Mouse (Mus musculus): Measurements from ENCODE around the gene Sorcs1. TPM values are rescaled to one million over a fixed set of nuclear protein-coding genes. Genes with fewer than 3 reads are reported as not detected.

Sorcs1 gene
- polyA plus RNA-seq, 1 experiment from 2014 or later, result 0.28 TPM

DNA sequence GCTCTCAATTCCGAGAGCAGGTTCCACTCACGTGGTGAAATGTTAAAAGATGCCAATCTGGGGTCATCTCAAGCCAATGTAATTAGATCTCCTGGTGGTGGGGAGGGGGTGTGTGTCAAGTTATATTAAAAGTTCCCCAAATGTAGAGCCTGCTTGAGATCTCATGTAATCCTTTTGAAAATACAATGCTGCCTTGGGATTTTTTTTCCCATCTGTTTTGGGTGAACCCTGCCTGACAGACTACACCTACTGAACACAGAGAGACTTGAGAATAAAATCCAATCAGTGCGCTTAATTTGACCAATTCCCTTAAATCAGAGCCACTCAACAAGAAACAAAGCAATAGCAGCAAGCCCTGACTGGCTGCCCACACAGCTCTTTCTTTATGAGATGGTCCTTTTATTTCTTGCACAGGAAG lies 239.0 kb downstream of the Sorcs1 start:
- 31% methylated on average over 3 of the region's 3 CpGs for WGBS
- Histone ChIP-seq H3K9me3 (ENCODE audit: control insufficient read depth, low read length) (no peaks in the 10 kb centered on the region), H3K36me3 (ENCODE audit: control insufficient read depth, insufficient read depth, low read length) (no peaks in the 10 kb centered on the region), H3K9ac (ENCODE audit: low read length) (no peak overlapping the region), H3K27ac (replicated peaks; ENCODE audit: low read depth, low read length) (no peak overlapping the region), H3K4me3 (ENCODE audit: low read depth, low read length) (no peak overlapping the region), H3K4me1 (ENCODE audit: control insufficient read depth, insufficient read depth, low read length) (0 out of 2 replicates have a peak, but pooled peaks cover 5% of the 10 kb centered on the region), H3K27me3 (ENCODE audit: control insufficient read depth, insufficient read depth, low read length) (no peaks in the 10 kb centered on the region), H3K4me2 (ENCODE audit: low read depth, severe bottlenecking) (no peak overlapping the region)
- DNase-seq (ENCODE audit: low spot score) (no peak), ATAC-seq (ENCODE audit: insufficient number of reproducible peaks, low FRiP score, low TSS enrichment, low read depth) (no peak)

DNA sequence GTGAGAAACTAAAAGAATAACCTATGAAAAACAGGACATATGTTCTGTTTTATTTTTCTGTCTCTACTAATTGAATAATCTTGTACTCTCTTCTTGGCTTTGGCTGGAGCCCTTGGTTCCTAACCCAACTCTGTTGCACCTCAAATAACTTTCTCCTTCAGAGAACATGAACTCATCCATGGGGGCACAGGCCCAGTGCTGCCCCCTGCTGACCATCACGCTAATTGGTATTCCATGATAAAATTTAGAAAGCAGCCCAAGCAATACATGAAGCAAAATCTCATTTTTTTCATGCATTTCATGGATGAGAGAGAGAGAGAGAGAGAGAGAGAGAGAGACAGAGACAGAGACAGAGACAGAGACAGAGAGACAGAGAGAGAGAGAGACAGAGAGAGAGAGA lies 255.5 kb downstream of the Sorcs1 start:
- ATAC-seq (ENCODE audit: insufficient number of reproducible peaks, low FRiP score, low TSS enrichment, low read depth) (no peak), DNase-seq (ENCODE audit: low spot score) (no peak)

DNA sequence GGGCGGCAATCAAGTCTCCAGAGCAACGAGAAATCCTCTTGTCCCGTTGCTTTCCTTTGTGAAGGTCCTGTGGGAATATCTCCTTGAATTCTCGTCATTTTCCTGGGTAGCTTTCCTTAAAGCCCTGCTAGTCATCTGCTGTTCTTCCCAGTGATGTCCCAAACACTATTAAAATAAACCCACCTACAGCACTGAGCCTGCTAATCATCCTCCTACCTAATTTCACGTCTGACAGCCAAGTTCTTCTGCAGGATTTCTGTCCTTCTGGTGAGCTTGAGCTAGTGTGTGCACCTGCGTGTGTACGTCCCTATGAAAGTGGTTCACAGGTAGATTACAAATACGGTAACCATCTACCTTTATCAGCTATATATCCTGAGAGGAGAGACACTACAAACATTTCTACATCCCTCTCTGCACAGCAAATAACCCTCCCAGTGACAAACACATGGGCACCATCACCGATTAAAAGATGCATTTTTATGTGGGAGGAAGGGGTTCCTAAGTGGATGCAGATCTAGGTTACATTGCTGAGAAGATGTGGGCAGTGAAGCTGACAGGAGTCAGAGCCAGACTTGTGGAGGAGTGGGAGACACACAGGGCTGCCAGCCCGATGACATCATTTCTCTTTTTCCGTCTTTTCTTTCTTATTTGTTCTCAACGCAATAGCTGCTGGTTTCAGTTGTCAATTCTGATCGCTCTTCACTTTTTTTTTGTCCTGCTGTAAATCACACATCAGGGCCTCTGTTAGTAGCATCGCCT lies 259.3 kb downstream of the Sorcs1 start:
- Histone ChIP-seq H3K9me3 (ENCODE audit: control insufficient read depth, low read length) (no peaks in the 10 kb centered on the region), H3K36me3 (ENCODE audit: control insufficient read depth, insufficient read depth, low read length) (no peaks in the 10 kb centered on the region), H3K4me1 (ENCODE audit: control insufficient read depth, insufficient read depth, low read length) (no peaks in the 10 kb centered on the region), H3K27ac (replicated peaks; ENCODE audit: low read depth, low read length) (no peak overlapping the region), H3K4me2 (ENCODE audit: low read depth, severe bottlenecking) (no peak overlapping the region), H3K9ac (ENCODE audit: low read length) (no peak overlapping the region), H3K27me3 (ENCODE audit: control insufficient read depth, insufficient read depth, low read length) (no peaks in the 10 kb centered on the region), H3K4me3 (ENCODE audit: low read depth, low read length) (no peak overlapping the region)
- WGBS, result 58% methylated on average over 14 of the region's 14 CpGs
- no peak for DNase-seq (ENCODE audit: low spot score)
- no peak for ATAC-seq (ENCODE audit: insufficient number of reproducible peaks, low FRiP score, low TSS enrichment, low read depth)

More for the DNA sequence above, 255.5 kb downstream of the Sorcs1 start:
- no peaks in the 10 kb centered on the region for H3K9me3 ChIP-seq (ENCODE audit: control insufficient read depth, low read length)
- H3K9ac ChIP-seq (ENCODE audit: low read length), result no peak overlapping the region
- H3K36me3 ChIP-seq (ENCODE audit: control insufficient read depth, insufficient read depth, low read length), result no peaks in the 10 kb centered on the region
- H3K4me2 ChIP-seq (ENCODE audit: low read depth, severe bottlenecking), result no peak overlapping the region
- H3K27ac ChIP-seq (replicated peaks; ENCODE audit: low read depth, low read length), result no peak overlapping the region
- no peaks in the 10 kb centered on the region for H3K27me3 ChIP-seq (ENCODE audit: control insufficient read depth, insufficient read depth, low read length)
- H3K4me3 ChIP-seq (ENCODE audit: low read depth, low read length), result no peak overlapping the region
- WGBS, result 71% methylated on average over 1 of the region's 1 CpGs
- no peaks in the 10 kb centered on the region for H3K4me1 ChIP-seq (ENCODE audit: control insufficient read depth, insufficient read depth, low read length)

DNA sequence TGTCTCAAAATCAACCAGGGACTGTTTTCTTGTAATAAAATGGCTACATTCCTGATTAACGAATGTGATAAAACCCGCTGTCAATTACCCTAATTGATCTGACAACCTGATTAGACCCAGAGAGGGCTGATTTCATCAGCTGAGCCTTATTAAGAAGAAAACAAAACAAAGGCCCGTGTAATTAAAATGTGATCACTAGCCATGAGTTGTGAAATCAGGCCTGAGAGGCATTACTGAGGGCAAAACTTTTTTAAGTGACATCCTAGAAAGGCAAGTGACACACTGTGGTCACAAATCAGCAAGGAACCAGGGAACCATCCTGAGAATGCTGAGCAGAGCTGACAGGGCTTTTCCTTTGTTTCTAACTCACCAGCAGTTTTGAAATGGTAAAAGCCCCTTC lies 267.9 kb downstream of the Sorcs1 start:
- no peak overlapping the region for H3K9ac ChIP-seq (ENCODE audit: low read length)
- no peaks in the 10 kb centered on the region for H3K27me3 ChIP-seq (ENCODE audit: control insufficient read depth, insufficient read depth, low read length)
- no peaks in the 10 kb centered on the region for H3K36me3 ChIP-seq (ENCODE audit: control insufficient read depth, insufficient read depth, low read length)
- WGBS, result 65% methylated on average over 3 of the region's 3 CpGs
- no peak overlapping the region for H3K27ac ChIP-seq (replicated peaks; ENCODE audit: low read depth, low read length)
- H3K4me3 ChIP-seq (ENCODE audit: low read depth, low read length), result no peak overlapping the region
- ATAC-seq (ENCODE audit: insufficient number of reproducible peaks, low FRiP score, low TSS enrichment, low read depth) (no peak), DNase-seq (ENCODE audit: low spot score) (no peak)
- no peaks in the 10 kb centered on the region for H3K4me1 ChIP-seq (ENCODE audit: control insufficient read depth, insufficient read depth, low read length)
- no peak overlapping the region for H3K4me2 ChIP-seq (ENCODE audit: low read depth, severe bottlenecking)
- H3K9me3 ChIP-seq (ENCODE audit: control insufficient read depth, low read length), result no peaks in the 10 kb centered on the region

DNA sequence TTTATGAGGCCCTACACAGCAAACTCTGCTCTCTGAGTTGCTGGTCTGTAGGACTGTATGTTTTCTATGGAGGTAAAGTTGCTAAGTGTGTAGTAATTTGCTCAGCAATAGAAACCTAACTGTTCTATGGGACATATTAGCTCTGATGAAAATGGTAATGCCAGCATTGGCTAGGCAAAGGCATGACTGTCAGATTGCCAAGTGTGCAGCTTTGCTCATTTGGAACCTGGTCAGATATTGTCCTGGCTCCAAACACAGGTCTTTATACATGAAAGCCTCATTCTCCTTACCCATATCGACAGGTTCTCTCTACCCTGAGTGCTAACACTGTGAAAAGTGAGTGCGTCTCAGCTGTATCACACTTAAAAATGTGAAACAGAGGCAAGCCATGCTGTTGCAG lies 280.1 kb downstream of the Sorcs1 start:
- no peaks in the 10 kb centered on the region for H3K27me3 ChIP-seq (ENCODE audit: control insufficient read depth, insufficient read depth, low read length)
- no peaks in the 10 kb centered on the region for H3K9me3 ChIP-seq (ENCODE audit: control insufficient read depth, low read length)
- H3K36me3 ChIP-seq (ENCODE audit: control insufficient read depth, insufficient read depth, low read length), result no peaks in the 10 kb centered on the region
- H3K9ac ChIP-seq (ENCODE audit: low read length), result no peak overlapping the region
- DNase-seq (ENCODE audit: low spot score), result no peak
- H3K27ac ChIP-seq (replicated peaks; ENCODE audit: low read depth, low read length), result no peak overlapping the region
- no peak for ATAC-seq (ENCODE audit: insufficient number of reproducible peaks, low FRiP score, low TSS enrichment, low read depth)
- H3K4me3 ChIP-seq (ENCODE audit: low read depth, low read length), result no peak overlapping the region
- 89% methylated on average over 2 of the region's 2 CpGs for WGBS
- no peak overlapping the region for H3K4me2 ChIP-seq (ENCODE audit: low read depth, severe bottlenecking)
- no peaks in the 10 kb centered on the region for H3K4me1 ChIP-seq (ENCODE audit: control insufficient read depth, insufficient read depth, low read length)

DNA sequence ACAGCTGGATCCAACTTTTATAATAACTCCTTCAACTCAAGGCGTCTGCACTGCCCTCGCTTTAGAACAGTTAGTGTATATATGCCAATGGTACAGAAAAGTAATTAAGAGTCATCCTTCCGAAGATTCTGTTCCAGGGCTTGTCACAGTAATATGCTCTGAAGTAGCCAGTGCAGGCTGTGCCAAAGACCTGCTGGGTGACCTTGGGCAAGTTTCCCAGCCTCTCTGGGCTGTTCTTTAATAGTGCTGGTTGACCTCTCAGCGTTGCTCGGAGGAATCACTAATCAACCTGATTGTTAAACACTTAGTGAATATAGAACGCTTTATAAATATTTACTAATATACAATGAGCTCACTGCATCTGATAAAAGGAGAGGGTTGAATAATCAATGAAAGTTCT lies 282.7 kb downstream of the Sorcs1 start:
- ATAC-seq (ENCODE audit: insufficient number of reproducible peaks, low FRiP score, low TSS enrichment, low read depth), result no peak
- H3K27ac ChIP-seq (replicated peaks; ENCODE audit: low read depth, low read length), result no peak overlapping the region
- no peaks in the 10 kb centered on the region for H3K36me3 ChIP-seq (ENCODE audit: control insufficient read depth, insufficient read depth, low read length)
- H3K4me3 ChIP-seq (ENCODE audit: low read depth, low read length), result no peak overlapping the region
- no peak for DNase-seq (ENCODE audit: low spot score)
- no peaks in the 10 kb centered on the region for H3K27me3 ChIP-seq (ENCODE audit: control insufficient read depth, insufficient read depth, low read length)
- H3K9ac ChIP-seq (ENCODE audit: low read length), result no peak overlapping the region
- H3K9me3 ChIP-seq (ENCODE audit: control insufficient read depth, low read length), result no peaks in the 10 kb centered on the region
- 90% methylated on average over 6 of the region's 6 CpGs for WGBS
- H3K4me2 ChIP-seq (ENCODE audit: low read depth, severe bottlenecking), result no peak overlapping the region
- no peaks in the 10 kb centered on the region for H3K4me1 ChIP-seq (ENCODE audit: control insufficient read depth, insufficient read depth, low read length)

DNA sequence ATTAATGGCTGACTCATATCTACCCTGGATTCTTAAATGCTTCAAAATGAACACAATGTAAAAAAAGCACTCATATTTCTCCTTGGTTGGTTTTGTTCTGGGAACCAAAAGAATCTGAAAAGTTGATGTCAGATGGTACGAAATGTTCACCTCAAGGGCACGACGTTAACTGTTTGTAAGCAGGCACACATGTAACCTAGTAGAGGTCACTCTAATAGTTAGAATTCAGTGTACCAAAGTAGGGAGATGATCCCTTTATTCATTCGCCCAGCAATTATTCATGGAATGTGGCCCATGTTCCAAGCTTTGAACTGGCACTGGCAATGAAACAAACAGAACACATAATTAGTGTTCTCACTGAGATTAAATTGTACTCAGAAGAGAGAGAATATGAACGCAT lies 284.3 kb downstream of the Sorcs1 start:
- WGBS, result 91% methylated on average over 5 of the region's 5 CpGs

DNA sequence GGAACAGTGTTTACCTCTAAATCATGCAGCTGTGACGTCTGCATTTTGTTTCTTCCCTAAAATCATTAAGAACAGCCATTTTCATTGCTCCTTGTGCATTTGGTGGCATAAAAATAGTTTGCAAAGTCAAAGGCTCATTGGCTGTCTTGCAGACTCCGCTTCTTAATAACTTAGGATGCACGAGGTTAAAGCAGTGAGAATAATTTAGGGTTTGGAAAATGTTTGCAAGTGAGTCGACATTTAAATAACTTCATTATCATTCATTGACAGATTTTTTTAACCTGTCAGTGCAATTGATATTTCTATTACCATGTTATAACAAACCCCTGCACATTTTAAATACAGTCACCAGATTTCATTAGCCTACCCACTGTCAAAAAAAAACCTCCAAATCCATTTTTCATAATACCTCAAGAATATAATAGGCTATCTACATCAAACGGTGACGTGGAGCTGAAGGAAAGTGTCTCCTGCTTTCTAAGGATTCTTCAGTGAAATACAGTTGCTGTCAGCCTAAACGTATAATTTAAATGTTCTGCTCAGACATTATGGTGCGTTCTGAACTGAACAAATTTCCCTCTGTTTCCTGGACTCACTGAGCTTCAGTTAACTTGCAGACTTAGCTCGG lies 288.4 kb downstream of the Sorcs1 start:
- Histone ChIP-seq H3K9me3 (ENCODE audit: control insufficient read depth, low read length) (no peaks in the 10 kb centered on the region), H3K4me1 (ENCODE audit: control insufficient read depth, insufficient read depth, low read length) (no peaks in the 10 kb centered on the region), H3K27ac (replicated peaks; ENCODE audit: low read depth, low read length) (no peak overlapping the region), H3K27me3 (ENCODE audit: control insufficient read depth, insufficient read depth, low read length) (no peaks in the 10 kb centered on the region), H3K9ac (ENCODE audit: low read length) (no peak overlapping the region), H3K4me3 (ENCODE audit: low read depth, low read length) (no peak overlapping the region), H3K36me3 (ENCODE audit: control insufficient read depth, insufficient read depth, low read length) (no peaks in the 10 kb centered on the region), H3K4me2 (ENCODE audit: low read depth, severe bottlenecking) (no peak overlapping the region)
- ATAC-seq (ENCODE audit: insufficient number of reproducible peaks, low FRiP score, low TSS enrichment, low read depth) (no peak), DNase-seq (ENCODE audit: low spot score) (no peak)
- 82% methylated on average over 9 of the region's 9 CpGs for WGBS

More for the DNA sequence above, 284.3 kb downstream of the Sorcs1 start:
- Histone ChIP-seq H3K36me3 (ENCODE audit: control insufficient read depth, insufficient read depth, low read length) (no peaks in the 10 kb centered on the region), H3K9ac (ENCODE audit: low read length) (no peak overlapping the region), H3K9me3 (ENCODE audit: control insufficient read depth, low read length) (no peaks in the 10 kb centered on the region), H3K4me1 (ENCODE audit: control insufficient read depth, insufficient read depth, low read length) (no peaks in the 10 kb centered on the region), H3K4me3 (ENCODE audit: low read depth, low read length) (no peak overlapping the region), H3K27me3 (ENCODE audit: control insufficient read depth, insufficient read depth, low read length) (no peaks in the 10 kb centered on the region), H3K27ac (replicated peaks; ENCODE audit: low read depth, low read length) (no peak overlapping the region), H3K4me2 (ENCODE audit: low read depth, severe bottlenecking) (no peak overlapping the region)
- ATAC-seq (ENCODE audit: insufficient number of reproducible peaks, low FRiP score, low TSS enrichment, low read depth) (no peak), DNase-seq (ENCODE audit: low spot score) (no peak)

All from limb, embryonic 11.5 days (tissue).